Mouse (Mus musculus) stomach, postnatal 0 days (tissue): ENCODE measurements at regions not wholly inside any gene's neighbourhood (a gene's known extent, or its start where the extent isn't known, plus 50 kb on each side); places are given as distances from the start of the nearest gene placed in this dataset.

Experiments
- ATAC-seq: fragments of 200-750 bp; cut with Nextera tagmentation; 2 replicates; pipeline ENCODE4 v1.8.0; 2017; ENCODE audit not compliant: low FRiP score, low TSS enrichment
- DNase-seq: peaks from one replicate; pipeline ENCODE4 v3.0.0-alpha.2; 2016; ENCODE audit warnings: low spot score
- H3K27ac ChIP-seq: fragments of 300-500 bp; sonication (generic); replicated peaks from 2 replicates; pipeline ENCODE4 v1.5.1; 2014; ENCODE audit warnings: mild to moderate bottlenecking, control low read depth
- H3K27me3 ChIP-seq: fragments of 300-500 bp; sonication (generic); 2 replicates; pipeline ENCODE4 v1.6.1; 2014; ENCODE audit warnings: low read length; ENCODE audit not compliant: control insufficient read depth, insufficient read depth
- H3K36me3 ChIP-seq: fragments of 300-500 bp; sonication (generic); 2 replicates; pipeline ENCODE4 v1.6.1; 2014; ENCODE audit warnings: low read length, mixed read lengths; ENCODE audit not compliant: control insufficient read depth, insufficient read depth
- H3K4me1 ChIP-seq: fragments of 300-500 bp; sonication (generic); replicated peaks from 2 replicates; pipeline ENCODE4 v1.6.1; 2014; ENCODE audit warnings: antibody characterized with exemption; ENCODE audit not compliant: control insufficient read depth, insufficient read depth
- H3K4me2 ChIP-seq: fragments of 300-500 bp; sonication (generic); replicated peaks from 2 replicates; pipeline ENCODE4 v1.6.1; 2014; ENCODE audit warnings: low read depth, mild to moderate bottlenecking, control low read depth, moderate library complexity
- H3K4me3 ChIP-seq: fragments of 300-500 bp; sonication (generic); 2 replicates; pipeline ENCODE4 v1.5.1; 2014; ENCODE audit warnings: low read depth, low read length, control low read depth
- H3K9ac ChIP-seq: fragments of 300-500 bp; sonication (generic); 2 replicates; pipeline ENCODE4 v1.6.1; 2014; ENCODE audit warnings: mild to moderate bottlenecking, low read length, control low read depth, mixed read lengths
- H3K9me3 ChIP-seq: fragments of 300-500 bp; sonication (generic); 2 replicates; pipeline ENCODE4 v1.6.1; 2016; ENCODE audit warnings: low read length; ENCODE audit not compliant: control insufficient read depth
- CTCF ChIP-seq: IDR thresholded peaks from 2 replicates; pipeline ENCODE4 v1.5.1; 2016; ENCODE audit warnings: antibody characterized with exemption, low read depth, mild to moderate bottlenecking, moderate library complexity
- EP300 ChIP-seq: optimal IDR thresholded peaks from 2 replicates; pipeline ENCODE3; 2016; ENCODE audit warnings: antibody characterized with exemption
- WGBS: fragments of 180-500 bp; shearing (Covaris S2); extraction: QIAGEN DNeasy Blood & Tissue Kit; methylation state at CpG from one replicate; pipeline ENCODE4 v1.1.7; 2014; 5-methylcytosine and 5-hydroxymethylcytosine counted together

DNA sequence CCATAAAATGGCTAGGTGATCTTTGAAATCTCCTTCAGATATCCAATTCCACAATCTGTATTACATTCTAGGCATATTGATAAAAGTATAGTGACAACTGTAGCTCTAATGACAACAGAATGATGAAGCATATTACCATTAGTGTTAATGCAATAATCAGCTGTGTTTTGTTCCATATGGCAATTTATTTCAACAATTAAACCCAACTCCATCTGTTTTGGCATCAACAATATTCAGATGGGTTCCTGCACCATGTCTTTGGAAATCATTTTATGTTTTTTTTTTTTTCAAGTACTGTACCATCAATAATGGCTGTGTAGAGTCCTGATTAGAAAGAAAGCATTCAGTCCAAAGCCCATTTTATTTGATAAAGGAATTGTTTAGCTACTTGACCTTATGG is 498.5 kb upstream of the Tmpo start:
- Histone ChIP-seq H3K36me3 (no peaks in the 10 kb centered on the region), H3K4me2 (no peak overlapping the region), H3K9me3 (no peaks in the 10 kb centered on the region), H3K27me3 (no peaks in the 10 kb centered on the region), H3K4me1 (no peaks in the 10 kb centered on the region), H3K27ac (no peak overlapping the region), H3K9ac (no peak overlapping the region), H3K4me3 (no peak overlapping the region)
- DNase-seq, result no peak
- ATAC-seq, result no peak
- TF ChIP-seq CTCF, result no peak
- TF ChIP-seq EP300, result no peak

- Histone ChIP-seq H3K27me3 (no peaks in the 10 kb centered on the region), H3K4me1 (no peaks in the 10 kb centered on the region), H3K36me3 (no peaks in the 10 kb centered on the region), H3K27ac (no peak overlapping the region), H3K4me2 (no peak overlapping the region), H3K9me3 (no peaks in the 10 kb centered on the region), H3K4me3 (no peak overlapping the region), H3K9ac (no peak overlapping the region)
- TF ChIP-seq CTCF (no peak), EP300 (no peak)
- DNase-seq (no peak), ATAC-seq (no peak)
Observed at GRCm38 (mm10) chr10:91637911-91638310, 456.8 kb upstream of the Tmpo start.

GRCm38 (mm10) chr10:91628672-91629071 is 447.6 kb upstream of the Tmpo start:
- Histone ChIP-seq H3K9me3 (no peaks in the 10 kb centered on the region), H3K4me2 (no peak overlapping the region), H3K36me3 (no peaks in the 10 kb centered on the region), H3K27me3 (no peaks in the 10 kb centered on the region), H3K27ac (no peak overlapping the region), H3K4me1 (no peaks in the 10 kb centered on the region), H3K9ac (no peak overlapping the region), H3K4me3 (no peak overlapping the region)
- DNase-seq (no peak), ATAC-seq (no peak)
- 68% methylated on average over 6 of the region's 6 CpGs for WGBS
- TF ChIP-seq EP300 (no peak), CTCF (no peak)

GRCm38 (mm10) chr10:91622281-91622680 is 441.2 kb upstream of the Tmpo start:
- no peak for ATAC-seq
- WGBS, result 82% methylated on average over 2 of the region's 2 CpGs
- no peaks in the 10 kb centered on the region for H3K27me3 ChIP-seq

DNA sequence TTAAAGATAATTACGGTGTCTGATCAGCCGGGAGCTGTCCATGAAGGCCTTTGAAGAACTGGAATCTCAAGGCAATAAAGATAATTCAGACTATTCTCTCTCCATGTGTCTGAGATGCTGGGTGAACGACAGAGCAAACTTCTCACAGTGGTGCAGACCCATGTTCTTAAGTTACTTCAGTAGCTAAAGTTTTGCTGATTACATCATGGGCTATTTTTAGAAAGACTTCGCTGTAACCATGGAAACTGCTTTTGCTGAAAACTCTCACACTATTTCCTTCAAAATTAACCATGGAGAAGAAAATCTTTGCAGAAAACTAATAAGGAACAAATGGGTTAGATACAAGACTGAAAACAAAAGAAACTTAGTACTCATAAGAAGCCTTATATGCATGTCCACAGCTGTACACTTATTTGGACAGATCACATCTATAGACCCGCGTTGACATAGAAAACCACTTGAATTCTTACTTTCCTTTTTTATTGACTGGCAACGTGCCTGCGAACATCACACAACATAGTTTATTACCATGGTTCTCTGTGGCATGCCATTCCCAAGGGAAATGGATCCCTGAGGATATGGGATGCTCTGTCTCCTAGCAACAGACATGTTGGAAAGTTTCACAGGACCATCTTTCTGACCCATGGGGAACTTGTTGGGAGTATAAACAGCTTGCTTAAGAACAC is 432.8 kb upstream of the Tmpo start:
- ATAC-seq (no peak), DNase-seq (no peak)
- H3K4me1 ChIP-seq, result no peaks in the 10 kb centered on the region
- H3K27me3 ChIP-seq, result no peaks in the 10 kb centered on the region
- H3K9me3 ChIP-seq, result no peaks in the 10 kb centered on the region
- no peak overlapping the region for H3K27ac ChIP-seq
- H3K4me2 ChIP-seq, result no peak overlapping the region
- WGBS, result 68% methylated on average over 8 of the region's 8 CpGs
- TF ChIP-seq EP300 (no peak), CTCF (no peak)
- no peaks in the 10 kb centered on the region for H3K36me3 ChIP-seq
- no peak overlapping the region for H3K4me3 ChIP-seq
- H3K9ac ChIP-seq, result no peak overlapping the region

More at GRCm38 (mm10) chr10:91622281-91622680, 441.2 kb upstream of the Tmpo start:
- H3K27ac ChIP-seq, result no peak overlapping the region
- no peak for TF ChIP-seq EP300
- no peak for TF ChIP-seq CTCF
- H3K4me2 ChIP-seq, result no peak overlapping the region
- H3K4me1 ChIP-seq, result no peaks in the 10 kb centered on the region
- H3K36me3 ChIP-seq, result no peaks in the 10 kb centered on the region
- H3K9ac ChIP-seq, result no peak overlapping the region
- no peaks in the 10 kb centered on the region for H3K9me3 ChIP-seq
- DNase-seq, result no peak
- H3K4me3 ChIP-seq, result no peak overlapping the region

DNA sequence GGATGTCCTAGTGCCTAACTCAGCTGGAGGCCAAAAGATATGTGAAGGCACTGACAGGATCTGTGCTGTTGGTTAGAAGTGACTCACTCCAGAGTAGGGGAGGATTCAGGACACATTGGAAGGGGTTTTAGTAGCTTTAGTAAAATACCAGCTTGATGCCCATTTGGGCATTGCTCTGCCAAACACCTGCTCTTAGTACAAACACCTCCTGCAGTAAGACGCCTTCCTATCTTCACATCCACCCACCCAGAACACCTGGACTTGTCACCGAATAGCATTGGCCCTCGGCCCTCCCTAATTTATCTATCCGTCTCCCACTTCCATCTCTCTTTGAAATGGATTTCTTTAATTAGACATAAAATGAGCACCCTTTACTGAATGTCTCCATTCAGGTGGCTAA is 430.9 kb upstream of the Tmpo start:
- Histone ChIP-seq H3K4me3 (no peak overlapping the region), H3K9me3 (no peaks in the 10 kb centered on the region), H3K9ac (no peak overlapping the region), H3K36me3 (no peaks in the 10 kb centered on the region), H3K4me1 (no peaks in the 10 kb centered on the region), H3K4me2 (no peak overlapping the region), H3K27me3 (no peaks in the 10 kb centered on the region), H3K27ac (no peak overlapping the region)
- DNase-seq, result no peak
- TF ChIP-seq EP300, result no peak
- no peak for TF ChIP-seq CTCF
- no peak for ATAC-seq
- WGBS, result 88% methylated on average over 4 of the region's 4 CpGs
